Mouse (Mus musculus): ENCODE data around the gene Dtx2. TPM values are rescaled to one million over a fixed set of nuclear protein-coding genes. Genes with fewer than 3 reads are reported as not detected.
"Not testable (repeated sequence)": the region's sequence is repeated elsewhere in the genome, so short reads cannot be mapped to it uniquely, and the experiment has no call there.

The Dtx2 gene
- total RNA-seq, 2 experiments from 2014 or later: 7.9 to 8.0 TPM

- DNase-seq: not testable (repeated sequence)
Measured at GRCm38 (mm10) chr5:136066404-136067148, 72.0 kb downstream of the Dtx2 start.

GRCm38 (mm10) chr5:136069411-136069810 is 74.8 kb downstream of the Dtx2 start:
- no peak for DNase-seq

GRCm38 (mm10) chr5:136073051-136073450 is 78.5 kb downstream of the Dtx2 start:
- no peak for DNase-seq

- DNase-seq: no peak
Measured at GRCm38 (mm10) chr5:136073526-136073925, 78.9 kb downstream of the Dtx2 start.

GRCm38 (mm10) chr5:136075076-136075475 is 80.5 kb downstream of the Dtx2 start:
- no peak for DNase-seq

GRCm38 (mm10) chr5:136076284-136076683 is 81.7 kb downstream of the Dtx2 start:
- DNase-seq: peak in 1 of 2 experiments; percentile 15

- no peak for DNase-seq
Measured at GRCm38 (mm10) chr5:136077001-136077550, 82.5 kb downstream of the Dtx2 start.

GRCm38 (mm10) chr5:136078136-136078535 is 83.5 kb downstream of the Dtx2 start:
- DNase-seq: no peak

GRCm38 (mm10) chr5:136082345-136082744 is 87.7 kb downstream of the Dtx2 start:
- no peak for DNase-seq

Other genes starting within 250 kb of the Dtx2 start
- not detected for gene Styxl1, start 216.4 kb upstream of the Dtx2 start, total RNA-seq (2021)
- 100 to 1,000 TPM; 387 to 407 TPM for gene Mdh2, start 216.3 kb upstream of the Dtx2 start, total RNA-seq (2021)
- gene Srrm3, start 187.9 kb upstream of the Dtx2 start, total RNA-seq (2021): 10 to 100 TPM; 83.5 to 86.9 TPM
- gene Hspb1, start 106.9 kb upstream of the Dtx2 start, total RNA-seq (2021): 10 to 100 TPM; 19.2 to 28.1 TPM
- 1,000 to 10,000 TPM; 1,259 to 1,347 TPM for gene Ywhag, start 60.2 kb upstream of the Dtx2 start, total RNA-seq (2021)
- gene Ssc4d, start 20.3 kb upstream of the Dtx2 start, total RNA-seq (2021): 1 to 10 TPM; 1.4 to 1.7 TPM
- not detected for gene Zp3, start 14.7 kb upstream of the Dtx2 start, total RNA-seq (2021)
- gene Upk3b, start 43.7 kb downstream of the Dtx2 start, total RNA-seq (2021): not detected
- gene Upk3bl, start 59.7 kb downstream of the Dtx2 start, total RNA-seq (2021): not detected
- 1 to 10 TPM; 2.2 to 3.2 TPM for gene Rasa4, start 89.1 kb downstream of the Dtx2 start, total RNA-seq (2021)
- gene Polr2j, start 121.8 kb downstream of the Dtx2 start, total RNA-seq (2021): 10 to 100 TPM; 64.0 to 75.6 TPM
- 10 to 100 TPM; 14.5 to 17.3 TPM for gene Lrwd1, start 141.3 kb downstream of the Dtx2 start, total RNA-seq (2021)
- gene Alkbh4, start 141.3 kb downstream of the Dtx2 start, total RNA-seq (2021): 10 to 100 TPM in 1 of 2 experiments, 1 to 10 TPM in 1; 9.8 to 10.2 TPM
- 100 to 1,000 TPM; 144 to 145 TPM for gene Orai2, start 175.9 kb downstream of the Dtx2 start, total RNA-seq (2021)
- gene Prkrip1, start 204.2 kb downstream of the Dtx2 start, total RNA-seq (2021): 10 to 100 TPM; 35.2 to 41.4 TPM